Mouse (Mus musculus) lung, adult 18-20 months (tissue): Measurements from ENCODE around the gene Vav1.
A peak's percentile ranks its signal among the peaks of the same experiment; 100 is the strongest.

Experiments used
- DNase-seq, 2 experiments: peaks; one replicate each; pipeline ENCODE4 v3.0.0; 2022; ENCODE audit warnings: mixed read lengths in 2 of 2

The Vav1 gene

GRCm38 (mm10) chr17:57344029-57344707, 65.3 kb downstream of the Vav1 start:
- DNase-seq: no peak

DNA sequence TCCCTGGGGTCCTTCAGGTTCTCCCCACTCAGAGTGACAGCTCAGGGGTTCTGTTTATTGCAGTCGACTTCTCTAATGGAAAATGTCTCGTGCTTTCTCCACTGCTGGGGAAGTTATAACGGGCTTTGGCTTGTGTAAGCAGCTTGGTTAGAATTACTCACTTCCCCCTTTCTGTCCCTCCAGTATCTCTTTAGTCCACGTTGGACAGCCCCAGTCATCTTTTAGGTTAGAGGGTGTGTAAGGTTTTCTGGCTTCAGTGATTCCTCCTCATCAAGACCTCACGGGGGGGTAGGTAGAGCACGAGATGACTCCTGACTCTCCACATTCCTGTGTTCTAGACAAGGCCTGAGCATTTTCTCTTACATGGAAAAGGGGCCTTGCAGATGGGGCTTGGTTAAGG, 68.1 kb downstream of the Vav1 start:
- DNase-seq: peak; percentile 22 to 23

GRCm38 (mm10) chr17:57347781-57348180, 68.9 kb downstream of the Vav1 start:
- no peak for DNase-seq

GRCm38 (mm10) chr17:57349067-57349466, 70.2 kb downstream of the Vav1 start:
- DNase-seq: no peak

DNA sequence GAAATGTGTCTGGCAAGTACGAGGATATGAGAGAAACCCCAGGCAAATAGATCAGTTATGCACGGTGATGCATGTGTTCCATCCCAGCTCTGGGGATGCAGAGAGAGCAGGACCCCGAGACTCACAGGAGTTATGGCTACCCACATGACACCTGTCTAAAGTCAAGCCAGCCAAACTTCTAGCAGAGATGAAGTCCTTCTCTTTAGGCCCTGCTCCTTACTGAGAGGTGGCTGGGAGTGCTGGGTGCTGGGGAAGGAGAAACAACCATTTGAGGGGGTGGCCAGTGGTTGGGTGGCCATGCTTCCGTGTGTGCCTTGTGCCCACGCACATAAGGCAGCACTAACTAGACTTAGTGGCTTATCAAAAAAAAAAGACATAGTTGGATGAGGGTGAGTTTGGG, 71.3 kb downstream of the Vav1 start:
- no peak for DNase-seq

DNA sequence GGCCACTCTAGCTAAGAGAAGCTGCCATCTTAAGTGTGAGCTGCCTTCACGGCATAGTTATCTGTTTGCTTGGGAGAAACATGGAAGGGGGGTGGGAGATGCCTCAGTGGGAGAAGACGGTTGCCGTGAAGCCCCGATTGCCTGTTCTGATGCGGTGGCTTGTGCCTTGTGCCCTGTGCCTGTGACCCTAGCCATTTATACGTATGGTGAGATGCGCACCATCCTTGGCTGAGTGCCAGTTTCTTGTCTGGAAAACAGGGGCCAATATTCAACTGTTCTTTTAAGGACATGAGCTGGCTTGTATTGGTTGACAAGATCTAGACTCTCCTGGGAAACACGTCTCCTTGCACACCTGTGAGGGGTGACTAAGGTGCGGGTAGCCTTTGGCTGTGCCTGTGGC, 72.2 kb downstream of the Vav1 start:
- no peak for DNase-seq

DNA sequence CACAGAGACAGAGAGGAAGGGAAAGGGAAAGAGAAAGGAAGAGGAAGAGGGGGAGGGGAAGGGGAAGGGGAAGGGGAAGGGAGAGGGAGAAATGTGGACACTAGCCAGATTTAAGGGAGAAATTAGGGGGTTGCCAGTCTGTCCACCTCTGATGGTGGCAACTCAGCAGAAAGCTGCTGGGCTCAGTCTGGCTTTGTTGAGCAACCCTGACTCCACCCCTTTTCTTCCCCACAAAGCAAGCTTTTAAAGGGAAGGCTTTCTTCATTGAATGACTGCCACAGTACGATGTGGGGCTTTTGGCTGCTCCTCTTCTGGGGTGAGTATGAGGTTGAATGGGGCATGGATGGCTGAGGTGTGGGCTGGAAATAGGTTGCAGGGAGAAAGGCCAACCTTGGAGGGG, 79.5 kb downstream of the Vav1 start, which contains the start of gene Adgre1:
Gene Adgre1, plus strand, starts transcription at position 251 of the 400 bp plus-strand sequence.
- DNase-seq: no peak

- no peak for DNase-seq
These were observed 80.8 kb downstream of the Vav1 start for GRCm38 (mm10) chr17:57359485-57360241.
